Mouse (Mus musculus) frontal cortex, postnatal 10 days (tissue): ENCODE data around the gene Cyp4a10.
"Not testable (repeated sequence)": the region's sequence is repeated elsewhere in the genome, so short reads cannot be mapped to it uniquely, and the experiment has no call there.

ENCODE experiments used
- DNase-seq, 2 experiments: peaks; one replicate each; pipeline ENCODE4 v3.0.0; 2022; ENCODE audit warnings: low spot score in 2 of 2, mixed read lengths in 1 of 2

Gene Cyp4a10

DNA sequence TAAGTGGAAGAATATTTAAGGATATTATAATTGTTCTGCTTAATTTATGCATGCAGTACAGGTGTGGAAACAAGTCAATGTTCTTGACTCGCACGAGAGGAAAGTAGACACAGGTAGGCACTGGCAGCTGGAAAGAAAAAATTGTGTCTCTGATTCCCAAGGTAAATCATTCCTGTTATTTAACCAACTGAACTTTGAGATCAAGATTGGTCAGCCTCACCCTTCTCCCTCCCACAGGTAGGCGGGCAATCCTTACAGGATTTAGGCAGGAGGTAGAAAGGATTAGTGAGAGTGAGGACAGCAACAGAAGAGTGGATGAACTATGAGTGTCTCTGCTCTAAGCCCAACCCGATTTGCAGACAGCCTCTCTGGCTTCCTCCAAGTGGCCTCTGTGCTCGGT is at the start of gene Cyp4a10:
Cyp4a10 (plus strand) TSS at position 265 of the 400 bp plus-strand sequence.
- not testable (repeated sequence) for DNase-seq

GRCm38 (mm10) chr4:115473585-115473984 is 44.5 kb upstream of the Cyp4a10 start:
- not testable (repeated sequence) for DNase-seq

DNA sequence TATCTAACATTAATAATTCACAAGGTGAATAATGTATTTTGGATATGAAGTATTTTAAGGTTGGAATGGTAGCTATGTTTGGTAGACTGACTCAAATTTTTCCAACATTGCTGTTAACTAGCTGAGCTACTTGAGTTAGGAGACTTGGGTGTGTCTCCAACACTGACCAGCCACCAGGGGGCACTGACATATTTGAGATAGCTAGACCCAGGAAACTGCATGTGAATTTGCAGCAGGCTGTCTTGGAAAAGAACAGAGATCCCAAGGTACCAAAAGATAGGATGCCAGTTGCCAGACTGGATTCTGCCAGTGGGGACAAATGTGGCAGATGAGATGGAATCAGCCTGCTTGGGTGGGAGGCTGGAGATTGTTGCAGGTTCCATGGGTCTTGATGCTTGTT is 42.0 kb upstream of the Cyp4a10 start:
- DNase-seq, result not testable (repeated sequence)

- no peak for DNase-seq
Observed at GRCm38 (mm10) chr4:115481006-115481652, 36.9 kb upstream of the Cyp4a10 start.

- no peak for DNase-seq
Observed at GRCm38 (mm10) chr4:115496001-115496400, 22.1 kb upstream of the Cyp4a10 start, which contains the start of gene Cyp4a14. Gene Cyp4a14 (minus strand): TSS chr4:115496142.

- no peak for DNase-seq
Observed at GRCm38 (mm10) chr4:115497466-115497865, 20.6 kb upstream of the Cyp4a10 start.

- DNase-seq, result not testable (repeated sequence)
Observed at GRCm38 (mm10) chr4:115513964-115514363, 4.1 kb upstream of the Cyp4a10 start.

DNA sequence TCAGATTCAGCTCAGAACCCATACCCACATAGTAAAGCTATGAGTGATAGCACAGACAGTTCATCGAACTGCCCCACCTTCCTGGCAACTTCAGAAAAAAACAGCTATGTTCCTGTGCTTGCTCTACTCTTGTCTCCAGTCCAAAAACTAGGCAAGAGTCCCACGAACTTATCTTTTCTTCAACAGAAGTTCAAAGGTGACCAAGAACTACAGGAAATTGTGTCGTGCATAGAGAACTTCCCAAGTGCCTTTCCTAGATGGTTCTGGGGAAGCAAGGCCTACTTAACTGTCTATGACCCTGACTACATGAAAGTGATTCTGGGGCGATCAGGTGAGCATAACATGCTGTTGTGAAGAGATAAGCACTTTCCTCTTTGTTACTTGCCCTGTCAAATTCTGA is 1.4 kb downstream of the Cyp4a10 start:
- DNase-seq, result no peak

GRCm38 (mm10) chr4:115521766-115522165 is 3.7 kb downstream of the Cyp4a10 start:
- no peak for DNase-seq

GRCm38 (mm10) chr4:115545101-115545500 is 27.0 kb downstream of the Cyp4a10 start:
- DNase-seq, result no peak

- no peak for DNase-seq
Observed at GRCm38 (mm10) chr4:115546141-115546828, 28.2 kb downstream of the Cyp4a10 start.

GRCm38 (mm10) chr4:115552726-115553125 is 34.7 kb downstream of the Cyp4a10 start:
- no peak for DNase-seq

DNA sequence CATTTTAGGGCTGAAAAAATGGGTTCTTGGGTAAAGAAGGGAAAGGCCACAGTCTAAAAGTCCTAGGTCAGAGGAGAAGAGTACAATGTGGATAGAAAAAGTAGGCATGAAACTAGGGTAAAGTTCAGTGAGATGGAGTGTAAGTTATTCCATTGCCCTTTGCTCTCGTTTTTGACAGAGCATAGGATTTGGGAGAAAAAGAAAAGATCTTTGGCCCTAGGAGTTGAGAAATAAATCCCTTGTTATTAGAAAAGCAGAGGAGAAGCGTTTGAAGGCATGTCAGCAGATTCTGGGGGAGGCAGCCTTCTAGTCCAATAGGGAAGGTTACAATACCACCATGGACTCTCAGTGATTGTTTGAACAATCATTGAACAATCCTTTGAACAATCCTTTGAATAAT is 37.4 kb downstream of the Cyp4a10 start:
- DNase-seq, result no peak

- no peak for DNase-seq
Observed at GRCm38 (mm10) chr4:115557861-115558561, 39.9 kb downstream of the Cyp4a10 start.

GRCm38 (mm10) chr4:115561236-115561635 is 43.2 kb downstream of the Cyp4a10 start:
- not testable (repeated sequence) for DNase-seq

DNA sequence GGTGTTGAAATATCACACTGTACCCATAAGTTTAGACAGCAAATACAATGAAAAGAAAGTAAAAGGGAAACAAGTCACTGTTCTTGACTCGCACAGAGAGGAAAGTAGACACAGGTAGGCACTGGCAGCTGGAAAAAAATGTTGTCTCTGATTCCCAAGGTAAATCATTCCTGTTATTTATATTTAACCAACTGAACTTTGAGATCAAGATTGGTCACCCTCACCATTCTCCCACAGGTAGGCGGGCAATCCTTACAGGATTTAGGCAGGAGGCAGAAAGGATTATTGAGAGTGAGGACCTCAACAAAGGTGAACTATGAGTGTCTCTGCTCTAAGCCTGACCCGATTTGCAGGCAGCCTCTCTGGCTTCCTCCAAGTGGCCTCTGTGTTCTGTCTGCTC is 45.3 kb downstream of the Cyp4a10 start, which contains the start of gene Cyp4a31:
Cyp4a31 (plus strand) TSS at position 249 of the 400 bp plus-strand sequence.
- DNase-seq, result no peak

DNA sequence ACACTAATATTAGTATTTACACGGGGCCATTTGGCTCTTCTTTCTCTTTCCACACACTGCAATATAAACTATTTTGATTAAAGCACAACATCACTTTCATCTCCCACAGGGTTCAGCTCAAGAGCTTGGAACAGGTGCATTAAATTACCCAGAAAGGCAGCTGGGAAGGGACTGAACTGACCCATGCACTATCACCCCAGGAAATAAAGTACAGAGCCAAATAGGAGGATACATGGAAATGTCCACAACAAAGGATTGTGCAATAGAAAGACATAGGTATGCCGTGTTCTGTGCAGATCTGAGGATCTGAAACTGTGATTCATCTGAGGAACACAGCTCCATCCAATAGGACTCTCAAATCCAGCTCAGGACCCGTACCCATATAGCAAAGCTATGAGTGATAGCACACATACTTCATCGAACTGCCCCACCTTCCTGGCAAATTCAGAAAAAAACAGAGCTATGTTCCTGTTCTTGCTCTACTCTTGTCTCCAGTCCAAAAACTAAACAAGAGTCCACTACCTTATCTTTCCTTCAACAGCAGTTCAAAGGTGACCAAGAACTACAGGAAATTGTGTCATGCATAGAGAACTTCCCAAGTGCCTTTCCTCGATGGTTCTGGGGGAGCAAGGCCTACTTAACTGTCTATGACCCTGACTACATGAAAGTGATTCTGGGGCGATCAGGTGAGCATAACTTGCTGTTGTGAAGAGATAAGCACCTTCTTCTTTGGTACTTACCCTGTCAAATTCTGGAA is 46.6 kb downstream of the Cyp4a10 start:
- DNase-seq, result not testable (repeated sequence)

DNA sequence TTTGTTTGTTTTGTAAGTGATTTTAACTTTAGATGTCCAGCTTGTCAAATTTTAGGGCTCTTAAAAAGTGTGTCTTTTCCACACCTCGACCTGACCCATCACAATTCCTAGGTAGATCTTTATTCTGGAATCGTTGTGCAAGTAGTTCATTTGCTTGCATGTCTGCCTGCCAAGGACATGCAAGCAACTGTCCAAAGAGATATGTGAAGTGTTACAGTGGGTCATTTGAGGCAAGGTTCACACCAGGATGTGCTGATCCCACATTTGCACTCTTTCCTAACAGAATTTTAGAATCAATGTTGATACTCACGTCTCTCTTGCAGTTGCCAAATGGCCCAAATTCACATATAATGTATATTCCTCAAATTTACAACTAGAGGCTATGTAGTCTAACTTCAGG is 57.2 kb downstream of the Cyp4a10 start:
- no peak for DNase-seq

DNA sequence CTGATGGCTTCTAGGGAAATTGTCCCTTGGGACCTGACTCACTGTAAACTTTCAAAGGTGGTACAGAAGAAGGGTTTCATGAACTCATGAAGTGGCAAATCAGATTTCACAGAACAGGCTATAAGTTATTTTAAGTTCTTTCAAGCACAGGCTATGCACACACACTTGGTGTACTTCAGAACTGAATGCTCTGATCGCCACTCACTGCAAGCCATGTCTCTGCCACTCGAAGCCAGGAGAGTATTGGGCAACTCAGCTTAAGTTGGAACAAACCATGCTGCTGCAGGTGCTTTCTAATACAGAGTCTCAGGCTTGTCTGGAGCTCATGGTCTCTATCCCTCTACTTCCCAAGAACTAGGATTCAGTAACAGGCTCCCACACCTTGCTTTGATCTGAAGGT is 57.7 kb downstream of the Cyp4a10 start:
- no peak for DNase-seq

DNA sequence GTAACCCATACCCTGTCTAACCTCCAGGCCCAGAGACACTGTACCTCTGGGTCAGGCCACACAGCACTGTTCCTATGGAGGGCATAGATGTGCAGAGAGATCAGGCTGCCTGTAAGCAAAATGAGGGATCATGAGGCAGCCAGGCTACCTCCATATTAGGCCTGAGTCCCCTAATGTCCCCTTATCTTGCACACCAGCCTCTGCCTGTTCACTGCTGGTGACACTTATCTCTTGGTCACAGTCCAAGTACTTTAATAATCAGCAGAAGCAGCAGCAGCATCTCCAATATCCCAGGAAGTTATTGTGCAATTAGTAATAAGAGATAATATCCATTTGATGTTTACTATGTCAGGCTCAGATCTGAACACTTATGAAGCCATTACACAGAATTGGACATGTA is 65.0 kb downstream of the Cyp4a10 start:
- no peak for DNase-seq
